Mouse (Mus musculus): ENCODE data around the gene 4933411K16Rik. TPM values are rescaled to one million over a fixed set of nuclear protein-coding genes. Genes with fewer than 3 reads are reported as not detected.
"Not testable (repeated sequence)": the region's sequence is repeated elsewhere in the genome, so short reads cannot be mapped to it uniquely, and the experiment has no call there.

4933411K16Rik gene
- total RNA-seq, 2 experiments from 2014 or later = not detected

DNA sequence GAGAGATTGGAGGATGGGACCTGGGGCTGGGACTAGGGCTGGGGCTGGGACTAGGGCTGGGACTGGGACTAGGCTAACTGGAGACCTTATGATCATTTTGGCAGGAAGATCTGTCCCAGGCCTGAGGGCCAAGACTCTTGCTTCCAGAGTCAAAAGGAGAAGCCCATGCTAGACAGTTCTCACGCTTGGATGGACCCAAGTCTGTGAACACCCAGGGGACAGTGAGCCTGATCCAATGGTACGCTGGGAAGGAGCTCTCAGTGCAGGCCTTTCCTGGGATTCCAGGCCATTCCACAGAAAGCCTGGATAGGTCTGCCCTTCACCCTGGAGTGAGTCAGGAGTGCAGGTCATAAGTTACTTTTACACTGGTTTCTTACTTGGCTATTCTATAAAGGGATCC is 23.0 kb downstream of the 4933411K16Rik start:
- no peak for ATAC-seq (replicated peaks; ENCODE audit: poor library complexity, severe bottlenecking)

DNA sequence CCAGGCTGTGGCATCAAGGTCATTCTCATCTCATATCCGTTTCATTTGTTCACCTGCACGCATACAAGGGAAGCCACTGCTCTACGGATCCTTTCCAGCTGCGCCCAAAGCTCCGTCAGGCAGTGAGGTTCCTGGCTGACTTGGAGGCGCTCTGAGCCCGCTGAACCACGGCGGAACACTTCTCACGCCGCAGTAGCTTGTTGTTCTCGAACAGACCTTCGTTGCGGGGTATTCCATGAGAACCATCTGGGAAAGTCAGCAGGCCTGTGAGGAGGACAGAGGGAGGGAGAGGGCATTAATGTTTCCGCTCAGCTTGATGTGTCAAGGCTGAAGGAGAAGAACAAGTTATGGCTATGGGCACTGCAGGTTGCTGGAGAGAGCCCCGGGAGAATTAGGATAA is 23.9 kb downstream of the 4933411K16Rik start:
- ATAC-seq (replicated peaks; ENCODE audit: poor library complexity, severe bottlenecking) = no peak

DNA sequence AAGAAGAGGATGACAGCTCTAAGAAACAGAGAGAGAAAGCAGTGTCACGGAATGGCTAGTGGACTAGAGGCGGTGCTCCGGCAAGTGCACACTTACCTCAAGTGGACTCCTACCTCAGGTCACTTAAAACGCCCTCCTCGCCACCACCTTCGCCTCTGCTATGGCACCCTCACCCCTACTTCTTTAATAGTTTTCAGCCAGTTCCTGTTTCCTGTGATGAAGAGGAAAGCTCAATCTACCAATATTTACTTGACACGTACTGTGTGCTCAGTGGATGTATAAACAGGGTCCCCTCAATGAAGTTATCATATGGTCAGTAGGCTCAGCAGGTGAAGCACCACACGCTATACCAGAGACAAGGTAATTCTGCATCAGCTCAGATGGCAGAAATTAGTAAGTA is 26.5 kb downstream of the 4933411K16Rik start:
- no peak for ATAC-seq (replicated peaks; ENCODE audit: poor library complexity, severe bottlenecking)

DNA sequence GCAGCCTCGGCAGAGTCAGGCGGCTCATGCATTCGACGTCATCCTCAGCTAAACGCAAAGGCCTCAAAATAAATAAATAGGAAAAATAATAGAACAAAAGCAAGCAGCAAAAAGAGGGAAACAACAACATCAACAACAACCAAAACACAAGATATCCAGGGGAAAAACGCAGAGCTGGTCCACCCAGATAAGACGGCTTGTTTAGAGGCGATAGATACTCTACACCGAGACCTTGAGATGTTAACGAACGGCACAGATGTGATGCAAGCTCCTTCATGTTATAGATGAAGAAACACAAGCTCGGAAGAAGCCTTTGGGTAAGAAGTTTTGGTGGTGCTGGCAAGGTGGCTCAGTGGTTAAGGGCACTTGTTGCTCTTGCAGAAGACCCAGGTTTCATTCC is 27.0 kb downstream of the 4933411K16Rik start:
- ATAC-seq (replicated peaks; ENCODE audit: poor library complexity, severe bottlenecking) = no peak

DNA sequence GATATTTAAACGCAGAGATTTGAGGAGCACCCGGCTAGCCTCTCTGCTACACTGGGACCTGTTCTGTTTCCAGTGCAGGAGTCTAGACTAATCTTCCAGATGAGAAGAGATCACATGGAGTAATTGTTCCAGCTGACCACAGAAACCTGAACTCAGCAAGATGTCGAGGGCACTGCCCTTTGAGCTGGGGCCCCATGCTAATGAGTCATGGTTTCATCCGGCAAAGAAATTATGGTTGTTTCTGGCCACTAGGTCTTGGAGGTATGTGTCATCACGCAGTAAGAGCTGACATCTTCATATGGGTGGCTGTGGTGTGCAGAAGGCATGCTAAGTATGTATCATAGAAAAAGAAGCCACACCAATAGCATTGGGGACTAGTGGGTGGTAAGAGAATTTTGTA is 27.9 kb downstream of the 4933411K16Rik start:
- ATAC-seq (replicated peaks; ENCODE audit: poor library complexity, severe bottlenecking) = no peak

DNA sequence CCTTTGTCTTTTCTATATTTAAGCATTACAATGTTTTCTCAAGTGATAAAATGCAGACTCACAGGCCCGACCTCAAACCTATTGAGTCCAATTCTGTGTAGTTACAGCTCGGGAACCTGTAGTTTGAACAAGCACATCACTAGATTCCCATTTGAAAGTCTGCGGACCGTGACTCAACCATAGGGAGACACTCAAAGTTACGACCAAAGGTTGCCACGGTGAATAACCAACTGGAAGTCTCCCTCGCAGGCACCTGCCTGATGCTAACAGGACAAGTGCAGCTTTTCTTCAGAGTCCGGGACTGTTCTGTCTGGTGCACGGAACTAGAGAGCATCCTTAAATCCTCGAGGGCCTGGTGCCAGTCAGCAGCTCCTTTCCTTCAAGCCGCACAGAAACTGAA is 28.4 kb downstream of the 4933411K16Rik start:
- no peak for ATAC-seq (replicated peaks; ENCODE audit: poor library complexity, severe bottlenecking)

DNA sequence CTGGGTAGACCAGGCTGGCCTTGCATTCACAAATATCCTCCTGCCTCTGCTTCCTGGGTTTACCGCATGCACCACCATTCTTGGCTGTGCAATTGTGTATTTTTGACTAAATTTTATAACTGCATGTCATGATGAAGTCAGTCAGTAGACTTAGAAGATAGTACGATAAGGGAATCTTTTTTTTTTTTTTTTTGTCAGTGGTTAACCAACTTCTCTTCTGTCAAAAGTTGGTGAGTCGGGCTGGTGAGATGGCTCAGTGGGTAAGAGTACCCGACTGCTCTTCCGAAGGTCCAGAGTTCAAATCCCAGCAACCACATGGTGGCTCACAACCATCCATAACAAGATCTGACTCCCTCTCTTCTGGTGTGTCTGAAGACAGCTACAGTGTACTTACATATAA is 29.6 kb downstream of the 4933411K16Rik start:
- ATAC-seq (replicated peaks; ENCODE audit: poor library complexity, severe bottlenecking) = not testable (repeated sequence)

DNA sequence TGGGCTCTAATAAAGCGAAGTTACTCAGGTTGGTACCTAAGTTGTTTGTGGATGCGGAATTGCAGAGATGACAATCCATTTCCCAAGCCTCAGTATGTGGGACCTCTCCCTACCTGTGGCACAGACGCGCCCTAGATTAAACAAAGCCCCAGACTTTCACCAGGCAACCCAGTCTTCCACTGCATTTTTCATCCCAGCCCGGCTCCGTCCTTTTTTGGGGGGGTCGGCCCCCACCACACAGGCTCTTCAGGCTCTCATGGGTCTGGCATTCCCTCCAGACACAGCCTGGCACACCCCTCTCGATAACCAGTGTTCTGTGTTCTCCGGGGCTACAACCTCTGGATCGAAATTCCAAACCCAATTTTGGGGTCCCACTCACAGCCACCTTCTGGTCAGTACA is 33.6 kb downstream of the 4933411K16Rik start:
- ATAC-seq (replicated peaks; ENCODE audit: poor library complexity, severe bottlenecking) = no peak

DNA sequence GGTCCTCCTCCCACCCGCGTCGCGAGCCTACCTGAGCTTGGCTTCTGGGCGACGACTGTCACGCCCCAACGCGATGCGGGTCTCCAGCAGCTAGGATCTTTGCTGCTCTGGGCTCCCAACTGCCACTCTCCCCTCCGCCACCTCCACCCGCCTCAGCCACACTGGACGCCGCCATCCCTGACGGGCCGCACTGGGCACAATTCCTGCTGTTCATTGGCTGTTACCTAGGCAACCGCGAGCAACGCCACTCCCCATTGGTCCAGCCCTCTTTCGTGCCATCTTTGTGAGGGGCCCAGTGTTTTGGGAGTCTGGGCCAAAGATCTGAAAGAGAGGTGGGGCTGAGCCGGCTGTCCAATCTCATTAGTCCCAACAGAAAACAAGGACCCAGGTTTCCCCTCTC is 34.1 kb downstream of the 4933411K16Rik start, which contains the start of gene Morn4:
Gene Morn4, minus strand, starts transcription at position 192 of the 400 bp plus-strand sequence.
- peak; percentile 24 for ATAC-seq (replicated peaks; ENCODE audit: poor library complexity, severe bottlenecking)

DNA sequence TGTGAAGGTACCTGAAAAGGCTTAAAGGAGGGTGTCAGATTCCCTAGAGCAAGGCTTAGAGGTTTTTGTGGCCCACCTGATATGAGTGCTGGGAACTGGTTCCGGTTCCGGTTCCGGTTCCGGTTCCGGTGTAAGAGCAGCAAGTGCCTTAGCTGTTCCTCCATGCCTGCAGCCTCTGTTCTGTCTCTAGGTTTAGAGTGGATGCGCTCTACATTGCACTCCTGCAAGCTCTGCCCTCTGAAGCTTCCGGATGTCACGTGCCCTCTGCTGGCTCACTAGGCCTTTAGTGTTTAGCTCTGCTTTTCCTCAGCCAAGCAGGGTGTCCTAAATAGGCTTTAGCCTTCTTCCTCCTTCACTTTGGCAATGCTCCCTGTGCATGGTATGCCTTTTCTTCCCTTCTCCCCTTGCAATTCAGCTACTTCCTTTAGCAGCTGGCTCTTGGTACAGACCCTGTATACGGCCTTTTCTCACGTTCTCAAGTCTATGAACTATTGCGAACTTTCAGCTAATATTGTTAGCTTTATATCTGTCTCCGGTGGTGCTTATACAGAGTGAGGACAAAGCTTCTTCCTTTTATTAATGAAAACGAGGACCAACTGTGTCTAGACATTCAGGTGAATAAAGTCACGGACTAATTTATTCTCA is 37.2 kb downstream of the 4933411K16Rik start:
- peak; percentile 42 for ATAC-seq (replicated peaks; ENCODE audit: poor library complexity, severe bottlenecking)

DNA sequence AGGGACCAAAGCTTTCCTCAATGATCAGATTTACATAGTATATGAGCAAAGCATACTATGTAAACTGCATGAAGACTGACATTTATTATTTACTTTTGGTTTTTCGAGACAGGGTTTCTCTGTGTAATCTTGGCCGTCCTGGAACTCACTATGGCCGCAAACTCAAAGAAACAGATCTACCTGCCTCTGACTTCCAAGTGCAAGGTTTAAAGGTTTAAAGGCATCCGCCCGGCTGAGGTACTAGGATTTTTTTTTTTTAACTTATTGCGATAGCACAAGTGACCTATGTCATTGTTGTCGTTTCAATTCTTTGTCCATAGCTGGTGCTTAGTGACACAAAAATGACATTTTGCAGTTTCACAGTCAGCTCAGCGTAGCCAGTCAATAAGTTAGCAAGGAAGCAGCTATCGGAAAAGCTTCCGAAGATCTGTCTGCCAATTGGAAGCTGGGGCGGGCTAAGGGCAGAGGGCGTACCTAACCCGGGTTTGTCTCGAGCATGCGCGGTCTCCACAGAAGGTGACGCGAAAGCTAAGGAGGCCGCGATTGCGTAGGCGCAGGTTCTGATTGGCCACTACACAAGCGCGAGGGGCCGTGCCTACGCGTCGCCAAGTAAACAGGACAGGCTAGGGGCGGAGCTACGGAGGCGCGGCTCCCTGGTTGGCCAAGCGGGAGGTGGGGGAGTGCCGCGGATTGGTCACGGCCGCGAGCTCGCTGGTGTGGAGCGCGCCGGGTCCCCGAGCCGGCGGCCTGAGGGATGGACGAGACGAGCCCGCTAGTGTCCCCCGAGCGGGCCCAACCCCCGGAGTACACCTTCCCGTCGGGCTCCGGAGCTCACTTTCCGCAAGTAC is 37.9 kb downstream of the 4933411K16Rik start, which contains the start of gene Pi4k2a:
Gene Pi4k2a, plus strand, starts transcription at position 723 of the 848 bp plus-strand sequence.
- peak; percentile 87 for ATAC-seq (replicated peaks; ENCODE audit: poor library complexity, severe bottlenecking)

DNA sequence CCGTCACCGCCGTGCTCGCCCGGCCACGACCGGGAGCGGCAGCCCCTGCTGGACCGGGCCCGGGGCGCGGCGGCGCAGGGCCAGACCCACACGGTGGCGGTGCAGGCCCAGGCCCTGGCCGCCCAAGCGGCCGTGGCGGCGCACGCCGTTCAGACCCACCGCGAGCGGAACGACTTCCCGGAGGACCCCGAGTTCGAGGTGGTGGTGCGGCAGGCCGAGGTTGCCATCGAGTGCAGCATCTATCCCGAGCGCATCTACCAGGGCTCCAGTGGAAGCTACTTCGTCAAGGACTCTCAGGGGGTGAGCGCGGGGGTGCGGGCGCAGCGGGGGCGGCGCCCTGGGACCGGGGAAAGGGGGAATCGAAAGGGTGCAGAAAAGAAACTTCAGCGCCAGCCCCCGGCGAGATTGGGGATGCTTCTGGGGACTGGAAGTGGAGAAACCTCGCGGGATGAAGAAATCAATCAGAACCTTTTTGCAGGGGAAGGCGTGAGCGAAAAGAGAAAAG is 38.6 kb downstream of the 4933411K16Rik start:
- peak; percentile 41 for ATAC-seq (replicated peaks; ENCODE audit: poor library complexity, severe bottlenecking)

DNA sequence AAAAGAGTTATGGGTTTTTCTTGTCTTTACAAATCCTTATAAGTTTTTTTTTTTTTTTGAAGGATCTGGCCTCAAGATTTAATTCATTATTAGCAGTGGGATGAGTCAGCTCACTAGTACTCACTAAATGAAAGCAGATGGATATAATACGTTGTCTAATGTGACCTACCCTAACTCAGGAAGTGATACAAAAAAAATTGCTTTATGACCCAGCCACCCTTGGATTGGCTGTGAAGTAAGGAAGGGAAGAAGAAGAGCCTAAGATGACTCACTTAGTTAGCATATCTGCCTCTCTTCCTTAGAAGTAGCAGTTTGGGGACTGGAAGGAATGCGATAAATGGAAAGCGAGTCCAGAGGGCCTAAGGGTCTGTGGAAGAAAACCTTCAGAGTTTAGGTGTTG is 47.4 kb downstream of the 4933411K16Rik start:
- no peak for ATAC-seq (replicated peaks; ENCODE audit: poor library complexity, severe bottlenecking)

Other genes starting within 250 kb of the 4933411K16Rik start
- gene Frat1, start 222.3 kb upstream of the 4933411K16Rik start, total RNA-seq (2014; fragmentation: Nextera tagmentation) = 2.6 and 5.6 TPM in 2 replicates
- 10.0 and 11.2 TPM in 2 replicates for gene Frat1, start 222.3 kb upstream of the 4933411K16Rik start, total RNA-seq (2017)
- gene Frat2, start 204.1 kb upstream of the 4933411K16Rik start, total RNA-seq (2014; fragmentation: Nextera tagmentation) = 18.9 and 20.6 TPM in 2 replicates
- gene Frat2, start 204.1 kb upstream of the 4933411K16Rik start, total RNA-seq (2017) = 25.7 and 33.4 TPM in 2 replicates
- gene Rrp12, start 156.1 kb upstream of the 4933411K16Rik start, total RNA-seq (2014; fragmentation: Nextera tagmentation) = 14.8 and 22.3 TPM in 2 replicates
- gene Rrp12, start 156.1 kb upstream of the 4933411K16Rik start, total RNA-seq (2017) = 18.1 and 20.1 TPM in 2 replicates
- gene Pgam1, start 140.3 kb upstream of the 4933411K16Rik start, total RNA-seq (2014; fragmentation: Nextera tagmentation) = 865 and 869 TPM in 2 replicates
- gene Pgam1, start 140.3 kb upstream of the 4933411K16Rik start, total RNA-seq (2017) = 502 and 504 TPM in 2 replicates
- 62.5 and 87.5 TPM in 2 replicates for gene Exosc1, start 118.8 kb upstream of the 4933411K16Rik start, total RNA-seq (2014; fragmentation: Nextera tagmentation)
- gene Exosc1, start 118.8 kb upstream of the 4933411K16Rik start, total RNA-seq (2017) = 69.5 and 82.4 TPM in 2 replicates
- gene Zdhhc16, start 118.8 kb upstream of the 4933411K16Rik start, total RNA-seq (2014; fragmentation: Nextera tagmentation) = 77.4 and 78.5 TPM in 2 replicates
- gene Zdhhc16, start 118.8 kb upstream of the 4933411K16Rik start, total RNA-seq (2017) = 42.4 and 47.2 TPM in 2 replicates
- gene Mms19, start 71.1 kb upstream of the 4933411K16Rik start, total RNA-seq (2014; fragmentation: Nextera tagmentation) = 56.9 and 59.4 TPM in 2 replicates
- gene Mms19, start 71.1 kb upstream of the 4933411K16Rik start, total RNA-seq (2017) = 36.2 and 37.4 TPM in 2 replicates
- 25.4 and 38.5 TPM in 2 replicates for gene Ubtd1, start 70.5 kb upstream of the 4933411K16Rik start, total RNA-seq (2014; fragmentation: Nextera tagmentation)
- gene Ubtd1, start 70.5 kb upstream of the 4933411K16Rik start, total RNA-seq (2017) = 6.4 and 9.5 TPM in 2 replicates
- not detected in 2 replicates for gene Ankrd2, start 16.2 kb upstream of the 4933411K16Rik start, total RNA-seq (2014; fragmentation: Nextera tagmentation)
- gene Ankrd2, start 16.2 kb upstream of the 4933411K16Rik start, total RNA-seq (2017) = not detected in 2 replicates
- gene Hoga1, start 6.6 kb upstream of the 4933411K16Rik start, total RNA-seq (2014; fragmentation: Nextera tagmentation) = not detected in 2 replicates
- gene Hoga1, start 6.6 kb upstream of the 4933411K16Rik start, total RNA-seq (2017) = not detected in 2 replicates
- gene Morn4, start 34.1 kb downstream of the 4933411K16Rik start, total RNA-seq (2014; fragmentation: Nextera tagmentation) = 1.5 and 2.5 TPM in 2 replicates
- gene Morn4, start 34.1 kb downstream of the 4933411K16Rik start, total RNA-seq (2017) = 0.09 and 0.72 TPM in 2 replicates
- gene Pi4k2a, start 38.2 kb downstream of the 4933411K16Rik start, total RNA-seq (2014; fragmentation: Nextera tagmentation) = 19.1 and 21.9 TPM in 2 replicates
- 6.7 and 7.1 TPM in 2 replicates for gene Pi4k2a, start 38.2 kb downstream of the 4933411K16Rik start, total RNA-seq (2017)
- gene Avpi1, start 76.8 kb downstream of the 4933411K16Rik start, total RNA-seq (2014; fragmentation: Nextera tagmentation) = 9.9 and 12.0 TPM in 2 replicates
- 4.5 and 10.7 TPM in 2 replicates for gene Avpi1, start 76.8 kb downstream of the 4933411K16Rik start, total RNA-seq (2017)
- 15.1 and 19.7 TPM in 2 replicates for gene Marveld1, start 95.2 kb downstream of the 4933411K16Rik start, total RNA-seq (2014; fragmentation: Nextera tagmentation)
- gene Marveld1, start 95.2 kb downstream of the 4933411K16Rik start, total RNA-seq (2017) = 13.2 and 13.9 TPM in 2 replicates
- 34.6 and 35.5 TPM in 2 replicates for gene Zfyve27, start 111.7 kb downstream of the 4933411K16Rik start, total RNA-seq (2014; fragmentation: Nextera tagmentation)
- gene Zfyve27, start 111.7 kb downstream of the 4933411K16Rik start, total RNA-seq (2017) = 21.1 and 26.4 TPM in 2 replicates
- gene Sfrp5, start 150.0 kb downstream of the 4933411K16Rik start, total RNA-seq (2014; fragmentation: Nextera tagmentation) = not detected in 2 replicates
- gene Sfrp5, start 150.0 kb downstream of the 4933411K16Rik start, total RNA-seq (2017) = not detected in 2 replicates
- gene Golga7b, start 195.3 kb downstream of the 4933411K16Rik start, total RNA-seq (2014; fragmentation: Nextera tagmentation) = not detected in 2 replicates
- not detected in 2 replicates for gene Golga7b, start 195.3 kb downstream of the 4933411K16Rik start, total RNA-seq (2017)